Mouse (Mus musculus): ENCODE results near the gene Parp4. TPM values are rescaled to one million over a fixed set of nuclear protein-coding genes. Genes with fewer than 3 reads are reported as not detected.

Parp4 gene
- total RNA-seq, 1 experiment from 2014 or later: 39.1 TPM

DNA sequence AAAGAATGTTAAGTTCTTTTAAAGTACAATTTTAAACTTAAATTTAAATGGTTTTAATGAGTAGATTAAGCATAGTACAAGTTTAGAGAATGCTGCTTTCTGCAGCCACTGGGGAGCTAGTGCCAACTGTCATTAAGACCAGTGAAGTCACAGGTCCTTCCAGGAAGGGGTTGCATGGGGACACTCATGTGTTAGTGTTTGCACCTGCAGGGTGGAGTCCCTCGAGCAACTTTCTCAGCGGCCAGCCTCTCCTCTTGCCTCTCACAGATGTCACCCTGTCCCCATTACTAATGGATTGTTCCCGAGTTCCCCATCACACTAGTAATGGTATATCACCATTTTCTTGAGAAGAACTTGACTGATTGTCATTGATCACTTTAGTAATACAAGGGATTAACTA is 37.8 kb downstream of the Parp4 start:
- no peak for DNase-seq

DNA sequence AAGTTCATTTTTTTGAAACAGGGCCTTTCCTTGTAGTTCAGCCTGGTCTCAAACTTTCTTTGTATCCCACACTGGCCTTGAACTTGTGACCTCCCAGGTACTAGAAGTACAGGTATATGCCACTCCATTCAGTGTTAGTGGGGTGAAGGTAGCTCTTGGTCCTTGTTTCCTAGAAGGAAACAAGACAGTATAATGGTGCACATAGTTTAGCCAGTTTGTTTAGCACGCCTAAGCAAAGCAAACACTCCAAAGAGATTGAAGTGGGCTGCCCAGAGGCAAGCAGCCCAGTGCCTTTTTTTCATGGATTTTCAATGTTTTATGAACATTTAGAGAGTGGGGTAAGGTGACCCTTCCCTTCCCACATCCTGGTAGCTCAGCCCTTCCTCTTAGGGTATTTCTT is 42.1 kb downstream of the Parp4 start:
- no peak for DNase-seq

DNA sequence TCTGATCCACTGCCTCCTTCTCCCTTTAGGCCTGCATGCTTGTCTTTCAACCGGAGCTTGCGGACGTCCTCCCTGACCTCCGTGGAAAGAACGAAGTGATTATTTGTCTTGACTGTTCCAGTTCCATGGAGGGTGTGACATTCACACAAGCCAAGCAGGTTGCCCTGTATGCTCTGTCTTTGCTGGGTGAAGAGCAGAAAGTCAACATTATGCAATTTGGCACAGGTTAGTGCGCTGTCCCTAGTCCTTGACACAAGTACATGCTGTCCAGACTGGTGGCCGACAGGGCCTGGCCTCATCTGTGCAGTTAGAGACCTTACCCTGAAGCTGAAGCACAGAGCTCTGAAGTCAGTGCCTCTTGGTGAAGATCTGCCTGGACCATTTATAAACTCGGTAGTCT is 45.0 kb downstream of the Parp4 start:
- no peak for DNase-seq

DNA sequence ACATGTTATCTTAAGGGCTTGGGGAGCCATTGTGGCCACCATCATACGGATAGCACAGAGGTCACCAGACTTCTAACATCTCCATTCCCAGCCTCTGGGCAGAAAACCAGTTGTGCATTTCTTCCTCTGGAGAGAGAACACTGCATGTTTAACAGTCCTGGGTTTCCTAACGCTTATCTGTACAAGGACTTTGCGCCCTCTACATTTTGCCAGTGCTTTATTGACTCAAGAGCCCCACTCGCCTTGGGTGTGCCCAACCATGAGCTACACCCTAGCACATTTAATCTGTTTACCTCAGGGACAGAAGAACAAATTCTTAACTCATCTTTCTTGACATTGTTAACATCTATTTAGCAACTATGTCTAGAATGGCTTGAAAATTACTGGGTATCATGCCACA is 50.8 kb downstream of the Parp4 start:
- no peak for DNase-seq

GRCm38 (mm10) chr14:56628336-56628735 is 52.9 kb downstream of the Parp4 start:
- DNase-seq: no peak

DNA sequence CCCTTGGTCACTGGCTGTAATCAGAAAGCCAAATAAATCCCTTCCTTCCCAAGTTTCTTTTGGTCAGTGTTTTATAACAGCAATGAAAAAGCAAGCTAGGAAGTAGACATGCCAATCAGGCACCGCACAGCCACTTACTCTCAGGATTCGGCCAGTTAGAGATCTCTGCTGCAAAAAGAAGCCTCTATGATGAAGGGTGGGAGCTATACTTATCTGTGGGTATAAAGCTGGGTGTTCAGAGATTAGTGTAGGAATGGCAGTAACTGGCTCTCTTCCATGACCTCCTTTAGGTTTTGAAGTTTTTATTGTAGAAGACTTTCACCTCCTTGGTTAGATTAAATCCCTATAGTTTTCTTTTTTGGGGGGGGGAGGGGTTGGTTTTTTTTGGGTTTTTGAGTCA is 55.7 kb downstream of the Parp4 start:
- no peak for DNase-seq

DNA sequence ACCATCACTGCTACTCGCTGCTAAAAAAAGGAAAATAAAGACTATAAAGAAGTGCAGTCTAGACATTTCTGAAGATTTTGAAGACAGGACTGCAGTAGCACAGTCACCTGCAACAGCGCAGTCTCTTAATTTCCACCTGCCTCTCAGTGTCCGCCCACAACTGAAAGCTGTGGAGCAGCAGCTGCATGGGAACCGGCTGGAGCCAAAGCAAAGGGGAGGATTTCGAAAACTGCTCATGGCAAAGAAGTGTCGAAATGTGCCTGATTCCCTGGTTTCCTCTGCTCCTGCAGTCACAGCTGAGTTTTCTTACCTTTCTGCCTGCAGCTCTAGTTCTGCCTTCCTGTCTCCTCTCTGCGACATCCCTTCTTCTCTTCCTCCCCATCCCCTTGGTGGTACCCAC is 71.8 kb downstream of the Parp4 start:
- DNase-seq: no peak

DNA sequence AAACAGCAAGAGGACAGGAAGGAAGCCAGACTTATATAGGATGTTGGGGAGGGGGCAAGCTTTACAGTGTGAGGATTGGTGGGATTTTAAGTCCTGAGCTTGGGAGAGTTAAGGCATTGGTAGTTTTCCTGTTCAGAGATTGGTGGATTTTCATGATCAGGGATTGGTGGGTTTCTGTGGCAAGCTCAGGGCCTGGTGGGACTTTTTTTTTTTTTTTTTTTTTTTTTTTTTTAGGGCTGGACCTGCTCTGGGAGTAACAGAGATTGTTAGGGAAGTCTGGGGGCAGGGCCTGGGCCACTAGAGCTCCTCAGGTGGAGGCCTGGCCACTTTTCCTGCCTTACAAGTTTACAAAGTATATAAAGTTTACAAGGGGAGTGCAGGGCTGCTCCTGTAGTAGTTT is 74.0 kb downstream of the Parp4 start:
- DNase-seq: no peak

DNA sequence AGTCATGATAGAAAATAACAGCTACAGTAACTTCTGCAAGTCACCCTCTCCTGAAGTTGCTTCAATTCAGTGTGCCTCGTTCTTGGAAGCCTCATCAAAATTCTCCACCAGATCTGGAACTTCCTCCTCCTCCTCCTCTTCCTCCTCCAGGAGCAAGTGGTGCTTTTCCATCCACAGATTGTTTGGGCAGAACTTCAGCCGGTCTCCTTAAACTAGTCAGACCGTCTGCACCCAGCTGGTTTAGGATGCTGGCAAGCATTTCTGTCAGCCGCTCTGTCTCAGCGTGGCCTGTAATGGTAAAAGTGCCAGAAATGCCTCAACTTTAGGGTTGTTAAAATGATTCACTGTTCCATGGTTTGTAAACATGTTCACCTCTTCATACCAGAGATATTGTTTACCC is 90.2 kb downstream of the Parp4 start:
- no peak for DNase-seq

DNA sequence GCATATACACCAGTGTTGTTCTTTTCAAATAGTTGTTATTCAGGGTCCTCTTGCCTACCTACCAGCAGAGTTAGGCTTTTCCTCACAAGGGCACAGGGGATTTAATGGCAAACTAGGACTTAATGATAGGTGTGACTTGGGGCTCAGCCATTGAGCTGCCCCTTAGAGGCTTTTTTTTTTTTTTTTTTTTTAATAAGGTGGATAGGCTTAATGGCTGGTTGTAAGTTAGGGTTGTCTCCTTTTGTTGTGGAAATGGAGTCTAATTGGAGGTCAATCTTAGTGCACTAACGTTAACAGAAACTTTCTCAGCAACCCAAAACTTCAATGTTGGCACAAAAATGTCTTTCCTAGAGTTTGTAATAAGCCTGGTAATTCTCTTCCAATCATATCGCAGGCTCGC is 91.5 kb downstream of the Parp4 start:
- DNase-seq: no peak

- DNase-seq: peak; percentile 99
Observed at GRCm38 (mm10) chr14:56667969-56668802, 92.8 kb downstream of the Parp4 start, which contains the start of gene Mphosph8. TSS of gene Mphosph8 (plus strand) at chr14:56668248.

- no peak for DNase-seq
Observed at GRCm38 (mm10) chr14:56669046-56669620, 93.7 kb downstream of the Parp4 start.

GRCm38 (mm10) chr14:56685426-56685825 is 110.0 kb downstream of the Parp4 start:
- no peak for DNase-seq

GRCm38 (mm10) chr14:56689116-56689515 is 113.7 kb downstream of the Parp4 start:
- no peak for DNase-seq

DNA sequence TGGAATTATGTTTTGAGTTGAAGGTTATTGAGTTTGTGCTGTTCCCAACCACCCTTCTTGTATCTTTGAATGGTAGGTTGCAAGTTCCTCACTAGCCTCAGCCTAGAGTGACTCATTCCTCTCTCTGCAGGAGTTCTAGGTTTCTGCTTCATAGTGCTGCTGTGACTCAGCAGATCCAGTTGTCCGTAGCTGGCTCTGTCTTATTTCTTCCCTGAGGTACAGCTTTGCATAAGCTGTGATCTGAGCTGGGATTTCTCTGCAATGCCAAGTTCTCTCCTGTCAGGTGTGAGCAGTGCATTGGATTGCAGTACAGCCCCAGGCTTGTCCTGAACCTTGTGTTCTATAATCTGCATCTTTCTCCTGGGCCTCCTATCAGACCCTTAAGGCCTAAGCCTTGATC is 114.3 kb downstream of the Parp4 start:
- no peak for DNase-seq

DNA sequence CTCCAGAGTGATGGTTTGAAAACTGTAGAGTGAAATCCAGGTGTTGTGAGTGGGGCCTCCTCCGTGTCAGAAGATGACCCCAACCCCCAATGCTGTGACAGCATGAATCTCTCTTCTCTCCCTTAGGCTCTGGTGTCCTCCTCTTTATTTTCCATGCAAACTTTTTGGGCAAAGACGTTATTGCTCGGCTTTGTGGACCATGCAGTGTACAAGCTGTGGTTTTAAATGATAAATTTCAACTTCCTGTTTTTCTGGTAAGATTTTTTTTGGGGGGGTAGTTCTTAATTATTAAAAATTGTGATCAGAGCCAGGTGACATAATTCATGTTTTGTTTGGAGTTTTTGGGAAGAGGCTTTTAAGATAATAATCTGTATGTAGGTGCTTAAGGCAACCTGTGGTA is 120.1 kb downstream of the Parp4 start:
- no peak for DNase-seq

GRCm38 (mm10) chr14:56697836-56698235 is 122.4 kb downstream of the Parp4 start:
- no peak for DNase-seq

DNA sequence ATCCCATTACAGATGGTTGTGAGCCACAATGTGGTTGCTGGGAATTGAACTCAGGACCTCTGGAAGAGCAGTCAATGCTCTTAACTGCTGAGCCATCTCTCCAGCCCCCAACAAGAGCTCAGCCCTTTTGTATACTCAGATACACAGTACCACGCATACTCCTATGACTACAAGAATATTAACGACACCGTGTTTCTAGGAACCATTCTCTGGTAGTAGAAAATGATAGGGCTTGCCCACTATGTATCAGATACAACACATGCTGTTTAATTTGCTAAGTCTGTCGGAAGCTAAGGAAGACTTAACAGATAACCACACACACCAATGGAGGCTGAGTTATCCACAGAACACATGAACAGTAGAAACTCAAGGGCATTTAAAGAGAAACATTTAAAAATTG is 127.2 kb downstream of the Parp4 start:
- no peak for DNase-seq

- no peak for DNase-seq
Observed at GRCm38 (mm10) chr14:56705687-56706086, 130.3 kb downstream of the Parp4 start.

Other genes starting within 250 kb of the Parp4 start
- gene Atp12a, start 210.6 kb upstream of the Parp4 start, total RNA-seq (2021): not detected in 2 replicates
- gene Rnf17, start 173.0 kb upstream of the Parp4 start, total RNA-seq (2021): 1.6 and 1.7 TPM in 2 replicates
- 13.5 and 13.7 TPM in 2 replicates for gene Cenpj, start 194 bp upstream of the Parp4 start, total RNA-seq (2021)
- 30.0 and 37.5 TPM in 2 replicates for gene Mphosph8, start 92.6 kb downstream of the Parp4 start, total RNA-seq (2021)
- 27.5 TPM in 2 replicates for gene Pspc1, start 202.7 kb downstream of the Parp4 start, total RNA-seq (2021)
- gene Zmym5, start 236.1 kb downstream of the Parp4 start, total RNA-seq (2021): 33.7 and 39.0 TPM in 2 replicates